Mouse (Mus musculus) hindbrain, embryonic 13.5 days (tissue): ENCODE measurements around the gene Fam98b. TPM values are rescaled to one million over a fixed set of nuclear protein-coding genes. Genes with fewer than 3 reads are reported as not detected.

Experiments used
- ATAC-seq: fragments of 200-750 bp; cut with Nextera tagmentation; 2 replicates; pipeline ENCODE4 v1.8.0; 2017; ENCODE audit warnings: moderate TSS enrichment; ENCODE audit not compliant: low FRiP score
- H3K27ac ChIP-seq: fragments of 300-500 bp; sonication (generic); 2 replicates; pipeline ENCODE4 v1.5.1; 2015; ENCODE audit warnings: inconsistent platforms, mild to moderate bottlenecking, moderate library complexity
- H3K27me3 ChIP-seq: fragments of 300-500 bp; sonication (generic); 2 replicates; pipeline ENCODE4 v1.6.1; 2015; ENCODE audit warnings: mild to moderate bottlenecking, inconsistent platforms
- H3K36me3 ChIP-seq: fragments of 300-500 bp; sonication (generic); 2 replicates; pipeline ENCODE4 v1.6.1; 2015; ENCODE audit warnings: mild to moderate bottlenecking, inconsistent platforms
- H3K4me1 ChIP-seq: fragments of 300-500 bp; sonication (generic); replicated peaks from 2 replicates; pipeline ENCODE4 v1.6.1; 2015; ENCODE audit warnings: inconsistent platforms
- H3K4me2 ChIP-seq: fragments of 300-500 bp; sonication (generic); 2 replicates; pipeline ENCODE4 v1.6.1; 2015; ENCODE audit warnings: inconsistent platforms, mild to moderate bottlenecking, moderate library complexity
- H3K4me3 ChIP-seq: fragments of 300-500 bp; sonication (generic); 2 replicates; pipeline ENCODE4 v1.5.1; 2015; ENCODE audit warnings: mild to moderate bottlenecking, inconsistent platforms
- H3K9ac ChIP-seq: fragments of 300-500 bp; sonication (generic); 2 replicates; pipeline ENCODE4 v1.6.1; 2015; ENCODE audit warnings: mild to moderate bottlenecking, inconsistent platforms
- H3K9me3 ChIP-seq: fragments of 300-500 bp; sonication (generic); 2 replicates; pipeline ENCODE4 v1.6.1; 2016; ENCODE audit warnings: inconsistent platforms
- WGBS: fragments of 180-500 bp; shearing (Covaris S2); methylation state at CpG from one replicate; pipeline ENCODE4 v1.1.7; 2015; 5-methylcytosine and 5-hydroxymethylcytosine counted together
- polyA plus RNA-seq: library from polyadenylated mRNA; unstranded; fragments of >200 nt; fragmentation: Nextera tagmentation; extraction: Ambion mirVana; gene quantifications from 2 replicates; pipeline ENCODE4 v1.2.1, GENCODE M21; 2015

The Fam98b gene
- polyA plus RNA-seq, 1 experiment from 2014 or later, result 17.7 TPM

DNA sequence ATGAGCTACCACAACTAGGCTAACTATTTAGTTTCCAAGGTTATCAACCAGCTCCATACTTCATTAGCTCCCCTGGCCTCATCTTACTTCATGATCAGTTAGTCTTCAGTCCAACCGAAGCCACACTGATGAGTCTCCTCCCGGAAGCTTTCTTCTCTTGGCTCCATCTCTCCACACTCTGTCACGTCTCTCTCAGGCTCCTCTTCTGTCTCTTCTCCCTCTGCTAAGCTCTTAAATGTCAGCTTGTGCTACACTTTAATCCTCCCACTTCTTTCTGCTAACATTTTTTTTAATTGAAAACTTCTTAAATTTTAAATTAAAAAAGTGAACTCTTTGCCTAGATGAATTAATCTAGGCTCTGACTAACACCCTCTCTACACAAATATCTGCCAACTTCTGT is 58.4 kb downstream of the Fam98b start:
- Histone ChIP-seq H3K9me3 (no peaks in the 10 kb centered on the region), H3K4me1 (peaks cover 10% of the 10 kb centered on the region; the same call in 1 of the 2 replicates), H3K27me3 (no peaks in the 10 kb centered on the region), H3K27ac (no peak overlapping the region), H3K4me3 (no peak overlapping the region), H3K4me2 (no peak overlapping the region), H3K36me3 (no peaks in the 10 kb centered on the region), H3K9ac (no peak overlapping the region)
- WGBS, result 95% methylated on average over 3 of the region's 3 CpGs
- ATAC-seq, result no peak

- no peak overlapping the region for H3K9ac ChIP-seq
- H3K27me3 ChIP-seq, result no peaks in the 10 kb centered on the region
- H3K4me1 ChIP-seq, result peaks cover 10% of the 10 kb centered on the region; the same call in 1 of the 2 replicates
- no peak overlapping the region for H3K27ac ChIP-seq
- H3K4me2 ChIP-seq, result no peak overlapping the region
- no peak overlapping the region for H3K4me3 ChIP-seq
- 91% methylated on average over 2 of the region's 2 CpGs for WGBS
- ATAC-seq, result no peak
- no peaks in the 10 kb centered on the region for H3K9me3 ChIP-seq
- H3K36me3 ChIP-seq, result no peaks in the 10 kb centered on the region
These were observed 59.5 kb downstream of the Fam98b start for GRCm38 (mm10) chr2:117309046-117309445.

- Histone ChIP-seq H3K9me3 (no peaks in the 10 kb centered on the region), H3K27me3 (no peaks in the 10 kb centered on the region), H3K36me3 (no peaks in the 10 kb centered on the region), H3K4me2 (no peak overlapping the region), H3K9ac (no peak overlapping the region), H3K27ac (no peak overlapping the region), H3K4me3 (no peak overlapping the region), H3K4me1 (peaks cover 10% of the 10 kb centered on the region; the same call in 1 of the 2 replicates)
- ATAC-seq, result no peak
- WGBS, result 75% methylated on average over 1 of the region's 1 CpGs
These were observed 61.8 kb downstream of the Fam98b start for GRCm38 (mm10) chr2:117311349-117311748.

DNA sequence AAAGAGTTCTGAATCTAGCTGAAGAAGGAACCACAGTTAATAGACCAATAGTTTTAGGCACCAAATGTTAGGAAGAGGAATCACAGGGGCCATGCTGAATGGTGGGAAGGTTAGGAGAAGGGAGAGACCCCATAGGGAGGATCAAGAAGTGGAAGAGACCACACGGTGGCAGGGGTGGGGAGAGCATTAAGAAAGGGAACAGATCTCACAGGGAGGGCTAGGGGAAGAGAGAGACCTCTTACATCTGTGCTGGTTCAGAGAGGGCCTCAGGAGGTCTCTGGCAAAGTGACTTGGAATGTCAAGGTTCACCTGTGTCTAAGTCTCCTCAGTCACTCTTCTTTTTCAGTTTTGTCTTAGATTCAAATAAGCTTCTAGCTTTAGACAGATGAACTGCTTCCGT is 62.5 kb downstream of the Fam98b start:
- Histone ChIP-seq H3K4me3 (no peak overlapping the region), H3K36me3 (no peaks in the 10 kb centered on the region), H3K4me1 (peaks cover 10% of the 10 kb centered on the region; the same call in 1 of the 2 replicates), H3K27me3 (no peaks in the 10 kb centered on the region), H3K9me3 (peaks cover 4% of the 10 kb centered on the region; the same call in 1 of the 2 replicates), H3K27ac (0 out of 2 replicates have a peak overlapping the region, but pooled peaks have one; percentile 40), H3K9ac (no peak overlapping the region), H3K4me2 (peak overlapping the region; percentile 36)
- 50% methylated on average over 2 of the region's 2 CpGs for WGBS
- peak; percentile 36; the same call in 1 of the 2 replicates for ATAC-seq

DNA sequence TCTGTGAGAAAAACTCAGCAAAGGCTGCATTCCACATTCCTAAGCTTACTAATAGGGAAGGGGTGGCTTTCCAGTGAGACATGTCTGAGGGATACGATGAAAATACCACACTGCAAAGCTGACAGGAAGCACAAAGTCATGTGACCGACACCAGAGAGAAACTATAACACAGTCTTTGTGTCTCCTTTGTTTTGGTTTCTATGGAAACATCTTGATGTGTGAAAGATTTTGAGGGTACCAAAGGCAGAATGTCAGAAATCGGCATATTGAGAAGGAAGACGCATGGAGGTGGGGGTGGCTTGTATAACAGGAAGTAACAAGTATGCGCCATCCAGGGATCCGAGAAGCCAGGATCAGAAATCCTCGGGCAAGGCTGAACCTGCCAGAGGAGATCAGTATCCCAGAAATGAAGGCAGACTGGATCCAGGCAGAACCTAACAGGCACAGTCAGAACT is 62.9 kb downstream of the Fam98b start:
- H3K27ac ChIP-seq, result 0 out of 2 replicates have a peak overlapping the region, but pooled peaks have one; percentile 40
- H3K27me3 ChIP-seq, result no peaks in the 10 kb centered on the region
- 36% methylated on average over 7 of the region's 7 CpGs for WGBS
- ATAC-seq, result peak; percentile 78; the same call in 1 of the 2 replicates
- H3K36me3 ChIP-seq, result no peaks in the 10 kb centered on the region
- no peak overlapping the region for H3K9ac ChIP-seq
- H3K4me3 ChIP-seq, result no peak overlapping the region; the same call in 1 of the 2 replicates
- H3K4me2 ChIP-seq, result peak overlapping the region; percentile 36
- peaks cover 4% of the 10 kb centered on the region; the same call in 1 of the 2 replicates for H3K9me3 ChIP-seq
- peaks cover 10% of the 10 kb centered on the region; the same call in 1 of the 2 replicates for H3K4me1 ChIP-seq

GRCm38 (mm10) chr2:117313586-117314235 is 64.2 kb downstream of the Fam98b start:
- Histone ChIP-seq H3K9me3 (peaks cover 4% of the 10 kb centered on the region; the same call in 1 of the 2 replicates), H3K4me2 (no peak overlapping the region), H3K27ac (no peak overlapping the region), H3K9ac (no peak overlapping the region), H3K27me3 (no peaks in the 10 kb centered on the region), H3K36me3 (no peaks in the 10 kb centered on the region), H3K4me3 (no peak overlapping the region), H3K4me1 (peaks cover 10% of the 10 kb centered on the region; the same call in 1 of the 2 replicates)
- no peak for ATAC-seq
- 74% methylated on average over 5 of the region's 5 CpGs for WGBS

- H3K27me3 ChIP-seq, result no peaks in the 10 kb centered on the region
- peaks cover 4% of the 10 kb centered on the region; the same call in 1 of the 2 replicates for H3K9me3 ChIP-seq
- no peak overlapping the region for H3K4me3 ChIP-seq
- no peak overlapping the region for H3K27ac ChIP-seq
- no peaks in the 10 kb centered on the region for H3K4me1 ChIP-seq
- no peaks in the 10 kb centered on the region for H3K36me3 ChIP-seq
- no peak overlapping the region for H3K4me2 ChIP-seq
- WGBS, result 90% methylated on average over 3 of the region's 3 CpGs
- no peak overlapping the region for H3K9ac ChIP-seq
- ATAC-seq, result no peak
These were observed 69.5 kb downstream of the Fam98b start for GRCm38 (mm10) chr2:117318991-117319390.

Other genes with a start within 250 kb of the Fam98b start
- gene Spred1, start 128.4 kb upstream of the Fam98b start, polyA plus RNA-seq, result 7.2 and 9.2 TPM in 2 replicates
- 1.0 and 1.2 TPM in 2 replicates for gene Rasgrp1, start 93.3 kb downstream of the Fam98b start, polyA plus RNA-seq